Mouse (Mus musculus) megakaryocyte, embryonic 14.5 days (primary cell): ENCODE data around the gene Tab2. TPM values are rescaled to one million over a fixed set of nuclear protein-coding genes. Genes with fewer than 3 reads are reported as not detected.
"Not testable (repeated sequence)": the region's sequence is repeated elsewhere in the genome, so short reads cannot be mapped to it uniquely, and the experiment has no call there.

Experiments used
- H3K27me3 ChIP-seq: replicated peaks from 2 replicates; pipeline ENCODE3; 2012; ENCODE audit warnings: inconsistent platforms
- H3K36me3 ChIP-seq: replicated peaks from 2 replicates; pipeline ENCODE3; 2012; ENCODE audit warnings: low read length, inconsistent platforms, mixed read lengths
- H3K4me1 ChIP-seq: 2 replicates; pipeline ENCODE4 v1.6.1; 2012; ENCODE audit warnings: inconsistent platforms
- H3K4me3 ChIP-seq: replicated peaks from 2 replicates; pipeline ENCODE3; 2012; ENCODE audit warnings: moderate library complexity, mild to moderate bottlenecking, inconsistent platforms
- H3K9me3 ChIP-seq: 2 replicates; pipeline ENCODE4 v1.6.1; 2012; ENCODE audit warnings: inconsistent platforms
- FLI1 ChIP-seq: IDR thresholded peaks from 2 replicates; pipeline ENCODE4 v1.6.1; 2012; ENCODE audit warnings: low read length, inconsistent platforms, mixed read lengths
- GATA1 ChIP-seq: IDR thresholded peaks from 3 replicates; pipeline ENCODE4 v1.6.1; 2012; ENCODE audit warnings: mixed read lengths, low read length, inconsistent platforms, borderline replicate concordance
- polyA plus RNA-seq: library from polyadenylated mRNA; stranded (reverse); fragments of >175 nt; gene quantifications from 2 replicates; pipeline ENCODE4 v1.2.3, GENCODE M21; 2012; ENCODE audit warnings: low replicate concordance; ENCODE audit not compliant: insufficient read depth

Tab2 gene
- polyA plus RNA-seq, 1 experiment, result 8.0 TPM

DNA sequence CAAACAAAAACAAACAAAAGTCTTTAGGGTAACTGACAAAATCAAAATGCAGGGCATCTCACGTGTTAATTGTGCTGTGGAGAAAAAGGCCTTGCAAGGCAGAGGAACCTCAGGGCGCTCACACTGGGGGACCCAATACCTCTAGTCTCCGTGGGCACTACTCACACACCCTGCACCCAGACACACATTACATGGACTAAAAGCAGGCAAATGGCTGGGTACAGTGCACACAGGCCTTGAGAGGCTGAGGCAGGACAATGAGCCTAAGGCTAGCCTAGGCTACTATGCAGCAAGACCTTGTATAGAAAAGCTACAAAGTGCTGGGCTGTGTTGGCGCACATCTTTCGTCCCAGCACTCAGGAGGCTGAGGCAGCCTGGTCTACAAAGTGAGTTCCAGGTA, 51.9 kb downstream of the Tab2 start:
- TF ChIP-seq GATA1 (no peak), FLI1 (no peak)
- H3K36me3 ChIP-seq, result peaks cover 62% of the 10 kb centered on the region
- no peaks in the 10 kb centered on the region for H3K9me3 ChIP-seq
- H3K4me3 ChIP-seq, result no peak overlapping the region
- peaks cover 13% of the 10 kb centered on the region for H3K4me1 ChIP-seq
- H3K27me3 ChIP-seq, result no peaks in the 10 kb centered on the region

DNA sequence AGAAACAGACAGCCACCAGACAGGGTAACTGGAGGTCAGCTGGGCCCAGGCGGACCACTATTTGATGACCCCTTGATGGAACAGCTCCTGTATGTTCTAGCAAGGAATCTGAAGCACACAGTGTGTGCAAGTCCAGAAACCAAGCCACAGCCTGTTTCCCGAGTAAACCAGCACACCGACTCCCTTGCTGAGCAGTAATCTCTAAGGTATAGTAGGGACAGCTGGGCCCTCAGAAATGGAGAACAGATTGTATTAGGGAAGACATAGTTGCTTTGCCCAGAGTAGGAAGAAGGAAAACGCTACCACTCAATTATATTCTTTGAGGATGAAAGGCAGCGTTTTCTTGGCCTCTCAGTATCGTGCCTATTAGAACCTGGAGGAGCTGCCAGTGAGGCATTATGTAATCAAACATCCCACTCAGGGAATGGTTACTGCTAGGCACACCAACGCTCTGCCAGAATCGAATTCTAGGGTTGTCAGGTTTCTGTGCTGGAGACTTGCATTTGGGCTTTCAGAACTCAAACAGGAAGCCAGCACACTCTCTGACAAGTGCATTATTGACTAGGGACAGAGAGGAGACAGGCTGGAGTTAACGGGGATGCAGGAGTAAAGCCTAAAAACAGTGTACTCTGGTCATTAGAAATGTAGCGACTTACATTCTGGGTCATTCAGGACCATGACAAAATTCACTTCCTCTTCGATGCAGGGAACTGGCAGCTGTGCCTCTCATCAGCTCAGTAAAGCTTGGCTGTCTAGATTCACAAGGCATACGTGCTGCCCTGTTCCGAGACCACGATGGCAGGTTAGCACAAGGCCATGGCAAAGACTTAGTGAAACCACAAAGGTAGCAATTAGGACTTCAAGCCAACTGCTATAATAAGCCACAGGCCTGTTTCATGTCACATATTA, 55.1 kb downstream of the Tab2 start:
- Histone ChIP-seq H3K27me3 (no peaks in the 10 kb centered on the region), H3K9me3 (no peaks in the 10 kb centered on the region)
- TF ChIP-seq GATA1 (no peak), FLI1 (no peak)

GRCm38 (mm10) chr10:7888256-7888868, 67.7 kb downstream of the Tab2 start:
- peak overlapping the region; percentile 76 for H3K4me3 ChIP-seq
- H3K9me3 ChIP-seq, result 0 out of 2 replicates have a peak, but pooled peaks cover 3% of the 10 kb centered on the region
- H3K27me3 ChIP-seq, result peaks cover 3% of the 10 kb centered on the region
- H3K4me1 ChIP-seq, result peaks cover 13% of the 10 kb centered on the region
- TF ChIP-seq FLI1, result no peak
- TF ChIP-seq GATA1, result no peak
- H3K36me3 ChIP-seq, result no peaks in the 10 kb centered on the region

More for the DNA sequence above, 55.1 kb downstream of the Tab2 start:
- peaks cover 31% of the 10 kb centered on the region for H3K36me3 ChIP-seq
- no peak overlapping the region for H3K4me3 ChIP-seq
- H3K4me1 ChIP-seq, result no peaks in the 10 kb centered on the region

GRCm38 (mm10) chr10:7883524-7883923, 72.5 kb downstream of the Tab2 start:
- Histone ChIP-seq H3K27me3 (peaks cover 3% of the 10 kb centered on the region), H3K36me3 (no peaks in the 10 kb centered on the region), H3K4me1 (peaks cover 11% of the 10 kb centered on the region), H3K9me3 (peaks cover 8% of the 10 kb centered on the region; the same call in 1 of the 2 replicates), H3K4me3 (no peak overlapping the region)
- TF ChIP-seq GATA1, result no peak
- no peak for TF ChIP-seq FLI1

DNA sequence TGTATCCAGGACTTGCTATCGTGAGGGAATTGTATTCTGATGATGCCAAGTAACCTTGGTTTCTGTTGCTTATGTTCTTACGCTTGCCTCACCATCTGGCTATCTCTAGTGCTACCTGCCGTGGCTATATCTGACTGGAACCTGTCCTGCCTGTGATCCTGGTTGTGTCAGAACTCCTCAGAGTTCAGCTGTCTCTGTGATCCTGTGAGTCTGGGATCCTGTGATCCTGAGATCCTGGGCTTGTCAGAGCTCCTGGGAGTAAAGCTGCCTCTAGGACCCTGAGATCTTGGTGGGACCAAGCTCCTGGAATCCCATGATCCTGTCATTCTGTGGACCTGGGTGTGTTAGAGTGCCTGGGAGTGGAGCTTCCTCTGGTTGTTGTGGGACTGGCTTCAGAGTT, 74.1 kb downstream of the Tab2 start:
- H3K4me1 ChIP-seq, result 0 out of 2 replicates have a peak, but pooled peaks cover 3% of the 10 kb centered on the region
- no peak overlapping the region for H3K4me3 ChIP-seq
- H3K36me3 ChIP-seq, result no peaks in the 10 kb centered on the region
- no peak for TF ChIP-seq GATA1
- no peak for TF ChIP-seq FLI1
- H3K9me3 ChIP-seq, result peaks cover 8% of the 10 kb centered on the region; the same call in 1 of the 2 replicates
- peaks cover 3% of the 10 kb centered on the region for H3K27me3 ChIP-seq

GRCm38 (mm10) chr10:7880283-7880682, 75.7 kb downstream of the Tab2 start:
- H3K36me3 ChIP-seq, H3K27me3 ChIP-seq, H3K9me3 ChIP-seq, H3K4me3 ChIP-seq, H3K4me1 ChIP-seq: not testable (repeated sequence)

GRCm38 (mm10) chr10:7874194-7874593, 81.8 kb downstream of the Tab2 start:
- H3K9me3 ChIP-seq, result no peaks in the 10 kb centered on the region
- H3K36me3 ChIP-seq, result no peaks in the 10 kb centered on the region
- H3K4me1 ChIP-seq, result peaks cover 15% of the 10 kb centered on the region
- no peak overlapping the region for H3K4me3 ChIP-seq
- H3K27me3 ChIP-seq, result peaks cover 28% of the 10 kb centered on the region
- TF ChIP-seq FLI1, result no peak
- no peak for TF ChIP-seq GATA1

DNA sequence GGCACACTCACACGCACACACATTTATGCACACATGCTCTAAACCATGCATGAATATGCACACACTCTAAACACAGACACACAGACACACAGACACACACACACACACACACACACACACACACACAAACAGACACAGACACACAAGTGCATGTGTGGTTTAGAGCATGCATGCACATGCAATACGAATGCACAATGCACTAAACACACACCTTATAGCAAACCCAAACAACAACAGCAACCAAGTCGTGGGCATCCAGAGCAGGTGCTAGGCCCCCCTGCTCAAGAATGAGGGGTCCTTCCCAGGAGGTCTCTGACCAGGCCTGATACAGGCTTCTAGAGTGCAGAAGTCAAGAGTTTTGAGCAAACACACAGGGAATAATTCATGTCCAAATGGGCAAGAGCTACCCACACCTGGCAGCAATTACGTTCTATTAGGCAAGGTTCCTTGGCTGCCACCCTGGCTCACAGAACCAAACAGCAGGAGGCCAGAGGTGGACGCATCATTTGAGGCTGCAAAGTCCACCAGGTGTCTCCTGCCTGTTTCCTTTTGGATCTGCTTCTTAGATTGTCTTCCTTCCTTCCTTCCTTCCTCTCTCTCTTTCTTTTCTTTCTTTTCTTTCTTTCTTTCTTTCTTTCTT, 84.5 kb downstream of the Tab2 start:
- Histone ChIP-seq H3K27me3 (peaks cover 52% of the 10 kb centered on the region), H3K9me3 (no peaks in the 10 kb centered on the region), H3K4me3 (no peak overlapping the region), H3K36me3 (no peaks in the 10 kb centered on the region), H3K4me1 (peaks cover 29% of the 10 kb centered on the region)
- TF ChIP-seq GATA1 (no peak), FLI1 (no peak)

DNA sequence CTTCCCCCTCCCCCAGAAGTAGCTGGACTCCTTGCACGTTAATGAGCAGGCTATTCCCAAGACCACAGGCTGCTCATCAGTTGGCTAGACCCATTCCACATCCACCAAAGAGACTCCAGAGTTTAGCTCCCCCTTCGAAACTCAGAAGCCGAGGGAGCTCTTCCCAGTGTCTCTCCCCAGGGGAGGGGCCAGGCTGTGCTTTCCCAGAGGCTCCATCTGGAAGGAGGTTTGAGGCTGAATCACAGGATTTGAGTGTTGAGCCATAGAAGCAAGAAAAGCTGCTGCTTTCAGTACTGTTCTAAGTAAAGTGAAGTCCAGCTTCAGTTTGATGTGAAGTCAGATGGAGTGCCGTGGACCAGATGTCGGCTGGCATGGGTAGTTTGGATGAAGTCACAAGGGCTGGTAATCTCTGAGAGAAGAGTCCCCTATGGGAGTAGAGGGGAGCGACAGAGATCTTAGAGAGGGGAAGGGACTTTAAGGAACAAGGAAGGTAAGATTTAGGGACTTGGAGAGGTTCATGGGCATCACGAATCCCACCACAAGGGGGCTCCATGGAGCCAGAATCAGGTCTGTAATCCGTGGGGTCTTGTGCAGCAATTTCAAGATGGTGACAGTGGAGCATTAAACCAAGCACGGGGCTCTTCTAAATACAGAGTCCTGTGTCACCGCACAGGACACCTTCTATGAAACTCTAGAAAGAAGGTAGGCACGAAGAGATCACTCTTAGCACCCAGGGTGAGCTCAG, 85.3 kb downstream of the Tab2 start:
- Histone ChIP-seq H3K9me3 (no peaks in the 10 kb centered on the region), H3K4me3 (no peak overlapping the region), H3K36me3 (no peaks in the 10 kb centered on the region), H3K4me1 (peaks cover 29% of the 10 kb centered on the region), H3K27me3 (peaks cover 57% of the 10 kb centered on the region)
- TF ChIP-seq FLI1 (no peak), GATA1 (no peak)

- H3K36me3 ChIP-seq, result no peaks in the 10 kb centered on the region
- peaks cover 34% of the 10 kb centered on the region for H3K4me1 ChIP-seq
- 0 out of 2 replicates have a peak, but pooled peaks cover 4% of the 10 kb centered on the region for H3K9me3 ChIP-seq
- H3K27me3 ChIP-seq, result peaks cover 65% of the 10 kb centered on the region
- no peak overlapping the region for H3K4me3 ChIP-seq
- TF ChIP-seq FLI1 (no peak), GATA1 (no peak)
Observed at GRCm38 (mm10) chr10:7869746-7870145, 86.3 kb downstream of the Tab2 start.
